Mouse (Mus musculus) embryonic facial prominence, embryonic 15.5 days (tissue): ENCODE results near the gene Sgms1. TPM values are rescaled to one million over a fixed set of nuclear protein-coding genes. Genes with fewer than 3 reads are reported as not detected.

Experiments
- ATAC-seq: fragments of 200-750 bp; cut with Nextera tagmentation; 2 replicates; pipeline ENCODE4 v1.8.0; 2017; ENCODE audit warnings: low read depth, moderate TSS enrichment; ENCODE audit not compliant: insufficient number of reproducible peaks, low FRiP score, low TSS enrichment
- H3K27ac ChIP-seq: fragments of 300-500 bp; sonication (generic); replicated peaks from 2 replicates; pipeline ENCODE4 v1.5.1; 2015; ENCODE audit warnings: mild to moderate bottlenecking, inconsistent platforms
- H3K27me3 ChIP-seq: fragments of 300-500 bp; sonication (generic); 2 replicates; pipeline ENCODE4 v1.6.1; 2015; ENCODE audit warnings: inconsistent platforms
- H3K36me3 ChIP-seq: fragments of 300-500 bp; sonication (generic); 2 replicates; pipeline ENCODE4 v1.6.1; 2015; ENCODE audit warnings: mild to moderate bottlenecking, inconsistent platforms
- H3K4me1 ChIP-seq: fragments of 300-500 bp; sonication (generic); 2 replicates; pipeline ENCODE4 v1.6.1; 2015; ENCODE audit warnings: inconsistent platforms
- H3K4me2 ChIP-seq: fragments of 300-500 bp; sonication (generic); replicated peaks from 2 replicates; pipeline ENCODE4 v1.6.1; 2015; ENCODE audit warnings: mild to moderate bottlenecking, inconsistent platforms
- H3K4me3 ChIP-seq: fragments of 300-500 bp; sonication (generic); replicated peaks from 2 replicates; pipeline ENCODE4 v1.5.1; 2015; ENCODE audit warnings: mild to moderate bottlenecking, inconsistent platforms
- H3K9ac ChIP-seq: fragments of 300-500 bp; sonication (generic); 2 replicates; pipeline ENCODE4 v1.6.1; 2015; ENCODE audit warnings: inconsistent platforms
- H3K9me3 ChIP-seq: fragments of 300-500 bp; sonication (generic); replicated peaks from 2 replicates; pipeline ENCODE4 v1.6.1; 2016; ENCODE audit warnings: inconsistent platforms
- WGBS: fragments of 180-500 bp; shearing (Covaris S2); methylation state at CpG from one replicate; pipeline ENCODE4 v1.1.7; 2015; 5-methylcytosine and 5-hydroxymethylcytosine counted together
- polyA plus RNA-seq: library from polyadenylated mRNA; unstranded; fragments of >200 nt; fragmentation: Nextera tagmentation; extraction: Ambion mirVana; gene quantifications from 2 replicates; pipeline ENCODE4 v1.2.1, GENCODE M21; 2015

The Sgms1 gene
- polyA plus RNA-seq, 1 experiment from 2014 or later: 38.8 TPM

GRCm38 (mm10) chr19:32249181-32250130 lies 140.1 kb downstream of the Sgms1 start:
- no peak overlapping the region for H3K4me3 ChIP-seq
- H3K4me1 ChIP-seq: no peaks in the 10 kb centered on the region; the same call in 1 of the 2 replicates
- H3K9ac ChIP-seq: no peak overlapping the region
- 89% methylated on average over 5 of the region's 5 CpGs for WGBS
- H3K36me3 ChIP-seq: no peaks in the 10 kb centered on the region
- no peak overlapping the region for H3K4me2 ChIP-seq
- no peak overlapping the region for H3K27ac ChIP-seq
- no peaks in the 10 kb centered on the region for H3K9me3 ChIP-seq
- H3K27me3 ChIP-seq: no peaks in the 10 kb centered on the region
- ATAC-seq: no peak

DNA sequence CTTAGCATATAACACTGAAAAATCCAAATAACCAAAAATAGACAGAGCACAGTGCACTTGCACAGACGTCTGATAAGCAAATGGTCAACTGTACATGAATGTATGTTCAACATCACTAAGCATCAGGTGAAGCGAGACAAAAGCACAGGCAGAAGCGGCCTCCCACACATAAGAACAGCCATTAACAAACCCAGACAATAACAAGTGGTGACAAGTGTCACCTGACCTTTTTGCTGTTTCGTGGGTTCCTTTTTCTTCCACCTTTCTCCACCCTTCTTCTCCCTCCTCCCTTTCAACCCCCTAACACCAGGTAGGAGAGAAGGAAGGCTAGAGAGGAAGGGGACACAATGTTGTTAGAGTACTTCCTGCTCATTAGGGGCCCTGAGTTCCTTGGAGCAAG lies 144.6 kb downstream of the Sgms1 start:
- WGBS: 74% methylated on average over 4 of the region's 4 CpGs
- no peaks in the 10 kb centered on the region; the same call in 1 of the 2 replicates for H3K4me1 ChIP-seq
- no peak overlapping the region for H3K9ac ChIP-seq
- no peak overlapping the region for H3K4me3 ChIP-seq
- no peak overlapping the region for H3K27ac ChIP-seq
- no peak for ATAC-seq
- no peaks in the 10 kb centered on the region for H3K36me3 ChIP-seq
- no peaks in the 10 kb centered on the region for H3K9me3 ChIP-seq
- no peak overlapping the region for H3K4me2 ChIP-seq
- no peaks in the 10 kb centered on the region for H3K27me3 ChIP-seq

GRCm38 (mm10) chr19:32243246-32243645 lies 146.3 kb downstream of the Sgms1 start:
- H3K36me3 ChIP-seq: no peaks in the 10 kb centered on the region
- no peak for ATAC-seq
- no peak overlapping the region for H3K4me2 ChIP-seq
- no peak overlapping the region for H3K27ac ChIP-seq
- H3K27me3 ChIP-seq: no peaks in the 10 kb centered on the region
- WGBS: 88% methylated on average over 9 of the region's 9 CpGs
- no peaks in the 10 kb centered on the region for H3K9me3 ChIP-seq
- H3K9ac ChIP-seq: no peak overlapping the region
- no peaks in the 10 kb centered on the region; the same call in 1 of the 2 replicates for H3K4me1 ChIP-seq
- no peak overlapping the region for H3K4me3 ChIP-seq

DNA sequence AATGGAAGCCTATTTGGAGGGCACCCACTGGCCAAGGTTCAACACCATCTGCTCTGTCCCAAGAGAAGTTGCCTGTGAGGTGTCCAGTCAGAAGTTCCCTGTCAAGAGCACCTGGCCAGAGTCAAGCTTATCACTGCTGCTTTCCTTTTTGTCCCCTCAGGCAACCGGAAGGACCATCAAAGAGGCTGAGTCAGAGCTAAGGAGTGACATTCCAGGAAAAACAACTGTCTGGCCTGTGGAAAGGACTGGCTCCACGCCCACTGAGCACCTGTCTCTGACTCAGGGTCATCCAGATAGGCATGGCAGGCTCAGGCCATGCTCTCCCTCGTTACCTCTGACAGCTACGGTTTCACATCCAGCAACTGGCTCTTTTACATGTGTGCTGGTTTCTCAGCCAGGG lies 147.4 kb downstream of the Sgms1 start:
- 66% methylated on average over 4 of the region's 4 CpGs for WGBS
- peak; percentile 43; the same call in 1 of the 2 replicates for ATAC-seq
- no peak overlapping the region for H3K27ac ChIP-seq

GRCm38 (mm10) chr19:32240417-32240990 lies 149.0 kb downstream of the Sgms1 start:
- Histone ChIP-seq H3K9me3 (no peaks in the 10 kb centered on the region), H3K4me2 (no peak overlapping the region), H3K36me3 (no peaks in the 10 kb centered on the region), H3K27ac (no peak overlapping the region), H3K9ac (no peak overlapping the region), H3K4me1 (no peaks in the 10 kb centered on the region; the same call in 1 of the 2 replicates), H3K27me3 (no peaks in the 10 kb centered on the region), H3K4me3 (no peak overlapping the region)
- WGBS: 75% methylated on average over 8 of the region's 8 CpGs
- ATAC-seq: no peak

More for the DNA sequence above, 147.4 kb downstream of the Sgms1 start:
- no peak overlapping the region for H3K4me3 ChIP-seq
- no peak overlapping the region for H3K9ac ChIP-seq
- no peak overlapping the region for H3K4me2 ChIP-seq
- H3K9me3 ChIP-seq: no peaks in the 10 kb centered on the region
- no peaks in the 10 kb centered on the region; the same call in 1 of the 2 replicates for H3K4me1 ChIP-seq
- no peaks in the 10 kb centered on the region for H3K36me3 ChIP-seq
- H3K27me3 ChIP-seq: no peaks in the 10 kb centered on the region

DNA sequence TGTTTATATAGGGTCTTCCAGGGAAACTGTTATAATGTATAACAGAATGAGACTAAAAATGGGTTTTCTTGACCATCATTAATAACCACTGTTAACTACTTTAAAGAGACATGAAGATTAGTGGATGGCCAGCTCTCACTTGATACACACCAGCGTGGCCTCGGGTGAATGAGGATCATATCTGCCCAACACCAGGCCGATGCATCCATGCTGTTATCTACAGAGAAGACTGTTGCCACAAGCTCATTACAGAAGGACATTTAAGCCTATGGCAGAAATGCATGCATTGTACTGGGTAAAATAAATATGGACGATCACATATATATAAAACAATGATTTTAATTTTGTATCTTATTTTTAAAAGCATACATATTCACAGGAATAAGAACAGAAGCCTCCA lies 149.6 kb downstream of the Sgms1 start:
- WGBS: 93% methylated on average over 4 of the region's 4 CpGs
- H3K4me2 ChIP-seq: no peak overlapping the region
- H3K27me3 ChIP-seq: no peaks in the 10 kb centered on the region
- H3K27ac ChIP-seq: no peak overlapping the region
- H3K4me1 ChIP-seq: no peaks in the 10 kb centered on the region; the same call in 1 of the 2 replicates
- no peak overlapping the region for H3K4me3 ChIP-seq
- H3K36me3 ChIP-seq: no peaks in the 10 kb centered on the region
- H3K9ac ChIP-seq: no peak overlapping the region
- no peaks in the 10 kb centered on the region for H3K9me3 ChIP-seq
- ATAC-seq: no peak

DNA sequence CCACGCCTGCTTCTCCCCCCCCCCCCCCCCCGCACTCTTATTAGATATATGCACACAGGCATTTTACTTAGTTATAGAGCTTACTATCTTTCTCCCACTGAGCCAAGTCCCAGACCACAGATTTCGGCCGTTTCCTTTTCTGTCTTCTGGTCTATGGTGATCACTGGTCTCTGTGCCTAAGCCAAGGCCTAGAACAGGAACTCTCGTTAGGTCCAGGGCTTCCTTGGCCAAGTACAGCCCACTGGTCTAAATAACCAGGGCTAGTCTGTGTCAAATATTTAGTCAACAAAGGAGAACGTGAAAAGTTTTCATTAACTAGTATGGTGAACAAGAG lies 150.1 kb downstream of the Sgms1 start:
- Histone ChIP-seq H3K27ac (no peak overlapping the region), H3K4me2 (no peak overlapping the region), H3K4me3 (no peak overlapping the region), H3K27me3 (no peaks in the 10 kb centered on the region), H3K36me3 (no peaks in the 10 kb centered on the region), H3K4me1 (no peaks in the 10 kb centered on the region; the same call in 1 of the 2 replicates), H3K9me3 (no peaks in the 10 kb centered on the region), H3K9ac (no peak overlapping the region)
- no peak for ATAC-seq
- 78% methylated on average over 6 of the region's 6 CpGs for WGBS

DNA sequence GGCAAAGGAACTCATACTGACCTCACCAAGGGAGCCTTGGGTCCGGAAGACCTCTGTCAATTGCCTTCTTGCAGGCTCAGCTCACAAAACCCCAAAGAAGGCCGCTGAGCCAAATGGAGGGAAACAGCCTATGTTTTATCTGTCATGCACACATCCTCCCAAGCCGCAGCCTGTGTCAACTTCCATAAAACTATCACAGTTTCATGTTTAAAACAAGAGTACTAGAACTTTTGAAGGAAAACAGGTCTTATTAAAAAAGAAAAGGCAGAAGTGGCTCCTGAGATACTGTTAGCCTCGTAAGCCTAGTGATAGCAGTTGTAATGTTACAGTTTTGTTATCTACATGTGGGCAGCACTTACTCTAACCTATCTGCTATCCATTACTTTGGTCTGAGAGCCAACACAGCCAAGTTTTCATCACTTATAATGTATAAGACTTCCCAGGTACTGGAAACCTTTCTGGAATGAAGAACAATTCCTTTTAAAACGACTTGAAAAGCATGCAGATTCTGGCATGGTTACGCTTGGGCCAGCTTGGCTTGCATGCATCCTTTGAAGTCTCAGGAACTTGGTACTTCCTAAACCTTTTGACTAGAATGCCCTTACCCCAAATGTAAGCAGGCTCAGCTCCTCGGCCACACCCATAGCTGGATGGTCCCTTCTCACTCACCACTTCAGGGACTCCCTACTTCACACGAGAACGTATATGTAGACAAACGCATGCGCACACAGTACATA lies 150.6 kb downstream of the Sgms1 start:
- ATAC-seq: no peak
- Histone ChIP-seq H3K27ac (no peak overlapping the region), H3K36me3 (no peaks in the 10 kb centered on the region), H3K4me3 (no peak overlapping the region), H3K4me1 (no peaks in the 10 kb centered on the region; the same call in 1 of the 2 replicates), H3K27me3 (no peaks in the 10 kb centered on the region), H3K9me3 (no peaks in the 10 kb centered on the region), H3K4me2 (no peak overlapping the region), H3K9ac (no peak overlapping the region)
- whole genome bisulfite sequencing: 70% methylated on average over 11 of the region's 11 CpGs

GRCm38 (mm10) chr19:32237685-32238084 lies 151.8 kb downstream of the Sgms1 start:
- no peak overlapping the region for H3K4me2 ChIP-seq
- no peak overlapping the region for H3K27ac ChIP-seq
- WGBS: 60% methylated on average over 5 of the region's 5 CpGs
- H3K36me3 ChIP-seq: no peaks in the 10 kb centered on the region
- no peaks in the 10 kb centered on the region; the same call in 1 of the 2 replicates for H3K4me1 ChIP-seq
- no peaks in the 10 kb centered on the region for H3K9me3 ChIP-seq
- no peak overlapping the region for H3K4me3 ChIP-seq
- no peaks in the 10 kb centered on the region for H3K27me3 ChIP-seq
- no peak for ATAC-seq
- no peak overlapping the region for H3K9ac ChIP-seq

DNA sequence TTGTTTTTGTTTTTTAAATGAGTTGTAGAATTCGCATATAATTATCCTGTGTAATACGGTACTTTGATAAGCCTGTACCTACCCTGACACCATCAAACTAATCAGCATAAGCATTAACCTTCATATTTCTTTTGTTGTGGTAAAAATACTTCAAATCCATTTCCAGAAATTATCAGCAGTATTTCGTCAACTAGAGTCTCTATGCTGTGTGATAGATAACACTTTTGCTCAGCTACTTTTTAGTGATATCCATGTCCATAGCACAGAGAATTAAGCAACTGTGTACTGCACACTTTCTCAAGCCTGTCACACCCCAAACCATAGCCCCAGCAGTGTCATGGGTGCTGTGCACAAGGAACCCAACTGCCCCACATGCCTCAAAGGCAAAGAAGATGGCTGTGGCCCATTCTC lies 152.3 kb downstream of the Sgms1 start:
- no peak overlapping the region for H3K9ac ChIP-seq
- H3K36me3 ChIP-seq: no peaks in the 10 kb centered on the region
- no peak overlapping the region for H3K4me2 ChIP-seq
- H3K9me3 ChIP-seq: no peaks in the 10 kb centered on the region
- ATAC-seq: no peak
- 83% methylated on average over 3 of the region's 3 CpGs for WGBS
- H3K4me1 ChIP-seq: no peaks in the 10 kb centered on the region; the same call in 1 of the 2 replicates
- H3K27ac ChIP-seq: no peak overlapping the region
- no peak overlapping the region for H3K4me3 ChIP-seq
- H3K27me3 ChIP-seq: no peaks in the 10 kb centered on the region
